Mouse (Mus musculus) kidney, postnatal 36 days (tissue): ENCODE measurements around the gene Agap2.

ENCODE experiments used
- DNase-seq, 2 experiments: peaks; one replicate each; pipeline ENCODE4 v3.0.0; 2021 to 2022; ENCODE audit warnings: mixed read lengths in 2 of 2

Agap2 gene

DNA sequence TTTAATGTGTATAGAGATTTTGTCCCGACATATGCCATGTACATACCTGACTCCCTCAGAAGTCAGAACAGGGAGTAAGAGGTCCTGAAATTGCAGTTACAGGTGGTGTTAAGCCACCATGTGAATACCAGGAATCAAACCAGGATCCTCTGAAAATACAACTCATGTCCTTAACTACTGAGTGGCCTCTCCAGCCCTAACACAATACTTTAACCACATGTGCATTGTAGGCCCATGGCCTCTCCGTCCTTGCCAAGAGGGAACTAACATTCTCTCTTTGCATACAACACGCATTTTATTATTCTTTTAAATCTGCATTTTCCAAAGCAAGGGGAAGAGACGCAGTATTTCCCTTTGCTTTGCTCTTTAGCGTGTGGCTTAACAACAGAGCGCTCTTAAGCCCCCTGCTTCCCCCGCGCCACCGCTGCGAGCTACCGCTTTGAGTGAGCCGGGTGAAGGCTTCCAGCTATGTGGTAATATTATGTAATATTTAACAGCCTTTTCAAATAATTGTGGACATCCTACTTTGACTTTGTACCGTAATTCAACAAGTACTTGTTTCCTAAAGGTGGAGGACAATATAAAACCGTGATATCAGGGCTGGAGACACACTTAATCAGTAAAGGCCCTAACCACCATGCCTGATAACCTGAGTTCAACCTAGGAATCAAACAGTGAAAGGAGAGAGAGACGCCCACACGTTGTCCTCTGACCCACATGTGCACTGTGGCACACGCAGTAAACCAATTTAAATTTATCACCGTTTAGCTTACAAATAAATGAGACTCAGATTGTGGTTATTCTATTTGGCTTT lies 63.5 kb downstream of the Agap2 start:
- DNase-seq = no peak

DNA sequence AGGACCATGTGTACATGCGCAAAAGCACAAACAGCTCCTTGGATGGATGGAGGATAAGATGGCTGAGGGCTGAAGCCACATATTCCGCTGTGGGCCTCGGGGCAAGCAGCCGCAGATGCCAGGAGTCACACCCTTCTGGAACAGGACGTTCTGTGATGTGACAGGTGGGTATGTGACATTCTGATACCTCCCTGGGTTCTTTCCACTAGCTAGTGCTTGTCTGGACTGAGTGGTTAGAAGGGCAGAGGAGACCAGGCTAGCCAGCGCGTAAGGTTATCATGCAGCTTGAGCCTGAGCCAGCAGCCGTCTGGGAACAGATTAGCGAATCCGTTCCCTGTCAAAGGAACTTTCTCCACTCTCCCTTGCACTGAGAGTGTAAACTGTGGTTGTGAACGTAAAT lies 65.9 kb downstream of the Agap2 start:
- DNase-seq = no peak

GRCm38 (mm10) chr10:127141500-127141899 lies 66.4 kb downstream of the Agap2 start:
- DNase-seq = no peak
